Mouse (Mus musculus) T-cell, adult 66 days (primary cell): Measurements from ENCODE around the gene Sfrp5. TPM values are rescaled to one million over a fixed set of nuclear protein-coding genes. Genes with fewer than 3 reads are reported as not detected.

ENCODE experiments used
- total RNA-seq, 2 experiments: library from RNA; stranded (reverse); gene quantifications; 3 replicates in 1 of 2; 4 replicates in 1 of 2; pipeline ENCODE4 v1.2.4; 2023

Sfrp5 gene
- total RNA-seq: not detected

GRCm38 (mm10) chr19:42201696-42202381 lies at the start of gene Sfrp5:
Gene Sfrp5, minus strand, starts transcription at chr19:42202252.

GRCm38 (mm10) chr19:42247519-42247918 lies 45.5 kb upstream of the Sfrp5 start, which contains the start of gene Golga7b:
Gene Golga7b, plus strand, starts transcription at chr19:42247574.

GRCm38 (mm10) chr19:42163764-42164163 lies 38.3 kb downstream of the Sfrp5 start, which contains the start of gene Zfyve27:
Gene Zfyve27, plus strand, starts transcription at chr19:42163951.

Other genes with a start within 250 kb of the Sfrp5 start
- 100 to 1,000 TPM; 101 to 136 TPM for gene Mms19, start 221.1 kb downstream of the Sfrp5 start, total RNA-seq
- gene Ubtd1, start 220.5 kb downstream of the Sfrp5 start, total RNA-seq: 1 to 10 TPM; 8.2 to 9.1 TPM
- not detected for gene Ankrd2, start 166.3 kb downstream of the Sfrp5 start, total RNA-seq
- under 1 TPM in 1 of 2 experiments, not detected in 1; 0.32 TPM for gene Hoga1, start 156.6 kb downstream of the Sfrp5 start, total RNA-seq
- not detected for gene 4933411K16Rik, start 150.0 kb downstream of the Sfrp5 start, total RNA-seq
- gene Morn4, start 115.9 kb downstream of the Sfrp5 start, total RNA-seq: under 1 TPM in 1 of 2 experiments, not detected in 1; 0.29 TPM
- 10 to 100 TPM; 40.9 to 47.4 TPM for gene Pi4k2a, start 111.8 kb downstream of the Sfrp5 start, total RNA-seq
- 1 to 10 TPM; 6.5 to 6.9 TPM for gene Avpi1, start 73.2 kb downstream of the Sfrp5 start, total RNA-seq
- gene Marveld1, start 54.9 kb downstream of the Sfrp5 start, total RNA-seq: 10 to 100 TPM; 14.6 to 15.8 TPM
- 10 to 100 TPM; 71.5 to 75.2 TPM for gene Zfyve27, start 38.3 kb downstream of the Sfrp5 start, total RNA-seq
- gene Golga7b, start 45.3 kb upstream of the Sfrp5 start, total RNA-seq: not detected
- gene Crtac1, start 229.5 kb upstream of the Sfrp5 start, total RNA-seq: not detected